Mouse (Mus musculus) MEL-GATA-1-ER (cell line): Measurements from ENCODE around the gene Zfp810.
"Not testable (repeated sequence)": the region's sequence is repeated elsewhere in the genome, so short reads cannot be mapped to it uniquely, and the experiment has no call there.

Source experiments
- DNase-seq: peaks from one replicate; pipeline ENCODE4 v3.0.0-alpha.2; 2012; ENCODE audit warnings: low read depth; ENCODE audit errors: extremely low read depth

Gene Zfp810

GRCm38 (mm10) chr9:22307156-22307919 is at the start of gene Zfp810:
Zfp810 (minus strand) TSS chr9:22307648.
- no peak for DNase-seq

GRCm38 (mm10) chr9:22355919-22356318 is 48.5 kb upstream of the Zfp810 start:
- no peak for DNase-seq

- DNase-seq: no peak
Measured at GRCm38 (mm10) chr9:22353901-22354300, 46.5 kb upstream of the Zfp810 start.

GRCm38 (mm10) chr9:22353465-22353864 is 46.0 kb upstream of the Zfp810 start:
- no peak for DNase-seq

GRCm38 (mm10) chr9:22340331-22340730 is 32.9 kb upstream of the Zfp810 start:
- DNase-seq: no peak

GRCm38 (mm10) chr9:22337217-22337616 is 29.8 kb upstream of the Zfp810 start:
- DNase-seq: no peak

- peak; percentile 88 for DNase-seq
Measured at GRCm38 (mm10) chr9:22327475-22328387, 20.3 kb upstream of the Zfp810 start.

GRCm38 (mm10) chr9:22327099-22327474 is 19.6 kb upstream of the Zfp810 start:
- no peak for DNase-seq

GRCm38 (mm10) chr9:22324579-22324978 is 17.1 kb upstream of the Zfp810 start:
- DNase-seq: no peak

- DNase-seq: peak; percentile 87
Measured at GRCm38 (mm10) chr9:22322381-22323211, 15.1 kb upstream of the Zfp810 start.

GRCm38 (mm10) chr9:22319109-22319508 is 11.7 kb upstream of the Zfp810 start:
- DNase-seq: no peak

GRCm38 (mm10) chr9:22316047-22316446 is 8.6 kb upstream of the Zfp810 start:
- DNase-seq: not testable (repeated sequence)

GRCm38 (mm10) chr9:22314066-22314465 is 6.6 kb upstream of the Zfp810 start:
- no peak for DNase-seq

- peak; percentile 54 for DNase-seq
Measured at GRCm38 (mm10) chr9:22313218-22313617, 5.8 kb upstream of the Zfp810 start.

- no peak for DNase-seq
Measured at GRCm38 (mm10) chr9:22309651-22310050, 2.2 kb upstream of the Zfp810 start.

- DNase-seq: not testable (repeated sequence)
Measured at GRCm38 (mm10) chr9:22307920-22308262, 443 bp upstream of the Zfp810 start.

GRCm38 (mm10) chr9:22306726-22307125 is 722 bp downstream of the Zfp810 start:
- DNase-seq: no peak

- no peak for DNase-seq
Measured at GRCm38 (mm10) chr9:22302199-22302598, 5.2 kb downstream of the Zfp810 start.

- DNase-seq: no peak
Measured at GRCm38 (mm10) chr9:22278733-22279132, 28.7 kb downstream of the Zfp810 start.

- DNase-seq: peak; percentile 29
Measured at GRCm38 (mm10) chr9:22268886-22269285, 38.6 kb downstream of the Zfp810 start.

GRCm38 (mm10) chr9:22262611-22263010 is 44.8 kb downstream of the Zfp810 start:
- no peak for DNase-seq

- DNase-seq: peak; percentile 49
Measured at GRCm38 (mm10) chr9:22261594-22261993, 45.9 kb downstream of the Zfp810 start.
